Mouse (Mus musculus): ENCODE measurements around the gene C1galt1. TPM values are rescaled to one million over a fixed set of nuclear protein-coding genes. Genes with fewer than 3 reads are reported as not detected.

The C1galt1 gene
- polyA plus RNA-seq, 3 experiments from 2014 or later, result 4.8 to 6.7 (median 5.3) TPM

GRCm38 (mm10) chr6:7859161-7859560, 14.5 kb downstream of the C1galt1 start:
- no peak for ATAC-seq

- no peak for ATAC-seq
Measured at GRCm38 (mm10) chr6:7861033-7861432, 16.4 kb downstream of the C1galt1 start.

- no peak for ATAC-seq
Measured at GRCm38 (mm10) chr6:7863354-7863753, 18.7 kb downstream of the C1galt1 start.

GRCm38 (mm10) chr6:7876836-7877235, 32.2 kb downstream of the C1galt1 start:
- no peak for ATAC-seq

- ATAC-seq, result no peak
Measured at GRCm38 (mm10) chr6:7881595-7882128, 37.0 kb downstream of the C1galt1 start.

- ATAC-seq, result no peak
Measured at GRCm38 (mm10) chr6:7882520-7882919, 37.9 kb downstream of the C1galt1 start.

- no peak for ATAC-seq
Measured at GRCm38 (mm10) chr6:7885994-7886684, 41.5 kb downstream of the C1galt1 start.

GRCm38 (mm10) chr6:7886685-7887004, 42.0 kb downstream of the C1galt1 start:
- ATAC-seq, result no peak

GRCm38 (mm10) chr6:7896339-7896738, 51.7 kb downstream of the C1galt1 start:
- no peak for ATAC-seq

GRCm38 (mm10) chr6:7912015-7912414, 67.4 kb downstream of the C1galt1 start:
- no peak for ATAC-seq

Other genes with a start within 250 kb of the C1galt1 start
- gene Asns, start 151.6 kb upstream of the C1galt1 start, polyA plus RNA-seq (2017; shearing (Covaris generic)), result 10 to 100 TPM; 20.9 to 34.7 (median 33.6) TPM